Mouse (Mus musculus) CH12.LX (cell line): Measurements from ENCODE around the gene Snx19.

Source experiments
- CTCF ChIP-seq, 2 experiments: IDR thresholded peaks in 1 of 2; conservative IDR thresholded peaks in 1 of 2; 2 replicates each; pipeline ENCODE4 v1.5.1; 2011 to 2012; ENCODE audit warnings: low read depth in 2 of 2, low read length in 2 of 2, improper control_type of control experiment in 1 of 2, inconsistent platforms in 1 of 2, mild to moderate bottlenecking in 1 of 2, moderate library complexity in 1 of 2
- EP300 ChIP-seq: IDR thresholded peaks from 2 replicates; pipeline ENCODE4 v1.6.1; 2011; ENCODE audit warnings: low read length, improper control_type of control experiment
- JUN ChIP-seq: IDR thresholded peaks from 2 replicates; pipeline ENCODE4 v1.6.1; 2011; ENCODE audit warnings: low read depth, mild to moderate bottlenecking, low read length, improper control_type of control experiment, moderate library complexity; ENCODE audit not compliant: insufficient read depth
- MAX ChIP-seq: IDR thresholded peaks from 2 replicates; pipeline ENCODE4 v1.6.1; 2011; ENCODE audit warnings: low read length, improper control_type of control experiment
- MAZ ChIP-seq: IDR thresholded peaks from 2 replicates; pipeline ENCODE4 v1.6.1; 2012; ENCODE audit warnings: low read depth, mild to moderate bottlenecking, inconsistent platforms, low read length, improper control_type of control experiment, moderate library complexity
- NELFE ChIP-seq: IDR thresholded peaks from 2 replicates; pipeline ENCODE4 v1.6.1; 2011; ENCODE audit warnings: low read depth, low read length, improper control_type of control experiment
- POLR2A ChIP-seq: IDR thresholded peaks from 2 replicates; pipeline ENCODE4 v1.6.1; 2011; ENCODE audit warnings: low read depth, mild to moderate bottlenecking, improper control_type of control experiment, low read length
- POLR2AphosphoS2 ChIP-seq: IDR thresholded peaks from 2 replicates; pipeline ENCODE4 v1.6.1; 2011; ENCODE audit warnings: low read depth, low read length, improper control_type of control experiment
- RAD21 ChIP-seq: IDR thresholded peaks from 2 replicates; pipeline ENCODE4 v1.6.1; 2011; ENCODE audit warnings: low read depth, mild to moderate bottlenecking, low read length, improper control_type of control experiment, moderate library complexity
- SMC3 ChIP-seq: IDR thresholded peaks from 2 replicates; pipeline ENCODE4 v1.6.1; 2011; ENCODE audit warnings: low read depth, low read length, improper control_type of control experiment
- USF1 ChIP-seq: IDR thresholded peaks from 2 replicates; pipeline ENCODE4 v1.6.1; 2014; ENCODE audit warnings: low read depth, mild to moderate bottlenecking, inconsistent platforms, low read length, improper control_type of control experiment
- ZC3H11A ChIP-seq: IDR thresholded peaks from 2 replicates; pipeline ENCODE4 v1.6.1; 2012; ENCODE audit warnings: low read depth, mild to moderate bottlenecking, inconsistent platforms, low read length, improper control_type of control experiment

DNA sequence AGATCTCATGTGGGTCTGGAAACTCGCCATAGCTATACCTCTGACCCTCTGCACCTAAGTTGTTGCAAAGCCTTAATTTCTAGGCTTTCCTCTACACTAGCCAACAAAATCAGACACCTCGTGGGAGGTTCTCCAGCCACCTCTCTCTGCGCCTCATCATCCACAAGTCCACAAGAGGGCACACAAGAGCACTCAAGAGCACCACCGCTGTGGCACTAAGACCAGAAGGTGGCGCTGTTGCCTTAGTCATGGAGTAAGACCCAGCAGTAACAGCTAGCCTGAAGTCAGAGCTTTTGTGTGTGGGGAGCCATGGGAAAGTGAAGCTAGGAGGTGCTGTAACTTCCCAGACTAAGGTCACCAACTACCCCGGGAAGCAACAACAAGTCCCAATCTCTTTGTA, 53.6 kb downstream of the Snx19 start:
- TF ChIP-seq JUN (no peak), CTCF (conservative IDR thresholded peaks at IDR 0.05 in 1 of 2, IDR thresholded peaks at IDR 0.05 in 1 of 2; ENCODE audit: low read depth in 2 of 2, low read length in 2 of 2) (peak; percentile 92 to 99), EP300 (no peak), POLR2A (no peak), MAX (no peak), MAZ (no peak), USF1 (no peak), POLR2AphosphoS2 (no peak), SMC3 (peak; percentile 100), RAD21 (peak; percentile 99), ZC3H11A (peak; percentile 99), NELFE (peak; percentile 81; the same call in 1 of the 2 replicates)
